Mouse (Mus musculus): ENCODE measurements around the gene Slc28a1.
"Not testable (repeated sequence)": the region's sequence is repeated elsewhere in the genome, so short reads cannot be mapped to it uniquely, and the experiment has no call there.

The Slc28a1 gene

DNA sequence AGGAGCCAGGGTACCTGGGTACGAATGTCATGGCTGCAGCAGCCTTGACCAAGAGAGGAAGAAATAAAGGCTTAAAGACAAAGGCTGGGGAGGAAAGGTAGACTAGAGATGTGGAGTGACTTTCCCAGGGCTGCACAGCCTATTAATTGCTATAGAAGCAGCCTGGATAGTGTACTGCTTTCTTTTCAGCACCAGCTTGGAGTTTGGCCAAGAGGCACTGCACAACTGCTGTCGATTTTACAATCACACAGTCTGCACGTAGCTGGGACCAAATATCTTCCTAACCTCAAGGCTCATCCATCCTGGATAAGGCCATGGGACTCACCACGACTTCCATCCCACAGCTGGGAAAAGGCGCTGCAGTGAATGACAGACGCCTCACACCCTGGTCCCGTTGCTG is 54.8 kb downstream of the Slc28a1 start:
- no peak for DNase-seq (ENCODE audit: low spot score)

DNA sequence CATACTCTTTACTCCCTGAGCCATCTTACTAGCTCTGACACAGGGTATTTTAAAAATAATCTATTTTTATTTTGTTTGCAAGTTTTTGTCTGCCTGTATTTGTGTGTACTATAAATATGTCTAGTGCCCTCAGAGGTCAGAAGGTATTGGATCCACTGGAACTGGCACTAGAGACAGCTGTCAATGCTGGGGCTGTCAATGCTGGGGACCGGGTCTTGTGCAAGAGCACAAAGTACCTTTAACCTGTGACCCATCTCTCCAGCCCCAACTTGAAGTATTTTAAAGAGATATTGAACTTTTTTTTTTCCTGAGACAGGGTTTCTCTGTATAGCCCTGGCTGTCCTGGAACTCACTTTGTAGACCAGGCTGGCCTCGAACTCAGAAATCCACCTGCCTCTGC is 59.3 kb downstream of the Slc28a1 start:
- no peak for DNase-seq (ENCODE audit: low spot score)

DNA sequence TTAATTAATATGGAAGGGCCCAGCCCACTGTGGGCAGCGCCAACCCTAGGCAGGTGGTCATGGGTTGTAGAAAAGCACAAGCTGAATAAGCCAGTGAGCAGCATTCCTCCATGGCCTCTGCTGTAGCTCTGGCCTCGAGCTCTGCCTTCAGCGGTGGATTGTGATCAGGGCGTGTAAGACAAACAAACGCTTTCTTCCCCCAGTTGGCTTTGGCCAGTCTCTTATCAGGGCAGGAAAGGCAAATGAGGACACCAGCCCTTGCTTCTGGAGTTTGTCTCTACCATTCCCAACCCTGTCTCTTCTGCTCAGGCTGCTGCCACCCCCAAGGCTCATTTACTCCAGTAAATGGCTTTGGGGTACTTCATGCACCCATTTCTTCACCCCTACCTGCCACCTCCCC is 60.1 kb downstream of the Slc28a1 start:
- no peak for DNase-seq (ENCODE audit: low spot score)

DNA sequence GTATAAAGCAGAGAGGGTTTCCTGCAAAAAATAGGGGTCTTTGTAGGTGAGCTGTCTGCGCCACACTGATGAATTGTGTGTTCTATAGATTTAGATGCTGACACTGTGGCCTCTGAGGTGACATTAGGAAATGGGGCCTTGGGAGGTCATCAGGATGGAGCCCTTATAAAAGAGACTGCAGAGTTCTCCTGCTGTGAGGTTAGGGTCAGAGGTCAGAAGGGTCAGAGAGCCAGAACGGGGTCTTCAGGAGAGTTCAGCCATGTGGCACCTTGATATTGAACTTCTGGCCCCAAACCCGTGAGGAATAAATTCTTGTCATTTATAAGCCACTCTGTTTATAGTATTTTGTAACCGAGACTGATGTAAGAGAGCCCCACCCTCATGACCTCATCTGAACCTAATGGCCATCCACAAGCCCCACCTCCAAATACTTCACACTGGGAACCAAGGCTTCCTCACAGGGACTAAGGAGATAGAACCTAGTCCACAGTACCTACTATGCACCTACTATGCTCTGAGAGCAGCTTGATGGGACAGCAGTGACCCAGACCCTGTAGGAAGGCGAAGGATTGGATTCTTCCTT is 61.7 kb downstream of the Slc28a1 start:
- no peak for DNase-seq (ENCODE audit: low spot score)

DNA sequence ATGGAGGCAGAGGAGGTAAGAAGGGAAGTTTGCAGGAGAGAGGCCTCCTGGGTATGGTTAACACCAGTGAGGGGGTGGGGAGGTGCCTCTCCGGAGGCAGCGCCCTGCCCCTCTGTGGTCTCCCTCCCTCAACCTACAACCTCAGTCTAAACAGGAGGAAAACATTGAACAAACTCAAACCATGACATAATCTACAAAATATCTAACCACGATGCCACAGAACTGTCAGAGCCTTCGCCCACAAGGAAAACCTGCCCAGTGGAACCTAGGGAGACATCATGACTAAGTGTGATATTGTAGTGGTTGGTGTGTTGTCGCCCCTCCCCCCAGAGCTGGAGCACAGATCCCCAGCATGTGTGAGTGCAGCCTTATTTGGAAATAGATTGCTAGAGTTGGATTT is 64.9 kb downstream of the Slc28a1 start:
- no peak for DNase-seq (ENCODE audit: low spot score)

DNA sequence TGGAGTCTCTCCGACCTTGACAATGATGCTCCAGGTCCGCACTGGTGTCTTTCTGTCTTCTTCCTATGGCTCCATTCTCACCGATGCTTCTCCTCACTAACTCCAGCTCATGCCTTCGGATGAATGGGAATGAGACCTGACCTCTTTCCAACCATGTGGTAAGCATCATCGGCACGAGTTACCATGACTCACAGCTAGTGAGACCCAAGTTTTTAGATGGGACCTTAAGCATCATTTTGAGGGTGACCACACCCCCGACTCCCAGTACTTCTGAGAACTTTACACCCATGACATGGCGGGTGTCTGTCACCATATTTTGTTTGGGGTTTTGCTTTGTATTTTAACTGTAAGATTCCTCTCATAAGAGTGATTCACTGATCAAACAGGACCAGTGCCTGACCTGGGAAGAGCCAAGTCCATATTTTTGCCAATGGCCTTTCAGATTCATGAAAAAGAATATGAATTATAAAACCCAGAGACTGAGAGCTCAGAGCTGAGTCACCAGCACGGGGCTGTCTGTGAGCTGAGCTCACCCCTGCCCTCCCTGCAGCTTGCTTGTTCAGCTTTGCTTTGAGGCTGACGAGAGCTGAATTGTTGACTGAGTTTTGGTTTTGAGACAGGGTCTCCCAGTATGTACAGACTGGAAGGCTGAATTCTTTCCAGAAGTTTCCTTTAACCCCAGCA is 68.0 kb downstream of the Slc28a1 start:
- DNase-seq (ENCODE audit: low spot score), result no peak

DNA sequence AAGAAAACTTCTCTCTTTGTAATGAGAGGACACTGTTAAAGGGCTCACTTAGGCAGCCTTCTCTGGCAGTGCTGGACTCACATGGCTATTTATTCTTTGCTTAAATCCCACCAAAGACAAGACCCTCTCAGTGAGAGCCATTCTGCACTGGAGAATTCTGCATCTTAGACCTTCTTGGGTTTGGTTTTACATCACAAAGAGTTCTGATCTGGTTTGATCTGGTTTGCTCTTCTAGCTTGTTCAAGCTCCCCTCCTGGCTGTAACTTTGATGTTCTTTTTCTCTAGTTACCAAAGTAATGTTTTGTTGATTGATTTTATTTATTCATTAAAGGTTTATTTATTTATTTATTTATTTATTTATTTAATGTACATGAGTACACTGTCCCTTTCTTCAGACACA is 68.6 kb downstream of the Slc28a1 start:
- DNase-seq (ENCODE audit: low spot score), result no peak

DNA sequence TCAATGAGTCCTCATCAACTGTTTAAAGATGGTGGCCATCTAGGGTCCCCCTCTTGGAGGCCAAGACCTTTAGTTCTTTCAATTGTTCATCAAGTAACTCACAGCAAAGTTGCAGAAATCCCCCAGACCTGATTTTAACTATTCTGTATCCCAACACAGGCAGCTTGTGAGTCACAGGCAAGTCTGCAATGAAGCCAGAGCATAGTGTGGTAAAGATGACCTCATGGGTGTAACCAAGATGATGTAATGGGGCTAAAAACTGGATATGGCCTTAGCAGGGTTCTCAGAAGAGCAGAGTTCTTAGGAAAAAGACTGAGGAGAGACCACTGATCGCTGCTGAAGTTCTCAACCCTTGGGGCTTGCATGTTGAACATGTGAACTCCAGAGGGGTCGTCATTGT is 69.5 kb downstream of the Slc28a1 start:
- DNase-seq (ENCODE audit: low spot score), result peak; percentile 25

DNA sequence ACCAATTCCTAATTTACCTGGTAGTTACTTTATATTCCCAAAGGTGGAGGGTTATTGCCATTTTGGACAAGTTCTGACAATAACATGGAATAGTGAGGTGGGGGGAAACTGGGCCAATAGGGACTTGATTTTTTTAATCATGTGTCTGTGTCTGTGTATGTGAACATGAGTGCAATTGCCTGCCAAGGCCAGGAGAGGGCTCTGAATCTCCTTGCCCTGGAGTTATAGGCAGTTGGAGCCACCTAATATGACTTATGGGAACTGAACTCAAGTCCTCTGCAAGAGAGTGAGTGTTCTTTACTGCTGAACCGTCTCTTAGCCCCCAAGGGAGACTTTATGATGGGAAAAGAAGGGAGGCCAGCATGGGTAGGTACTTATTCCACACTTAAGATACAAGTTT is 70.1 kb downstream of the Slc28a1 start:
- DNase-seq (ENCODE audit: low spot score), result no peak

DNA sequence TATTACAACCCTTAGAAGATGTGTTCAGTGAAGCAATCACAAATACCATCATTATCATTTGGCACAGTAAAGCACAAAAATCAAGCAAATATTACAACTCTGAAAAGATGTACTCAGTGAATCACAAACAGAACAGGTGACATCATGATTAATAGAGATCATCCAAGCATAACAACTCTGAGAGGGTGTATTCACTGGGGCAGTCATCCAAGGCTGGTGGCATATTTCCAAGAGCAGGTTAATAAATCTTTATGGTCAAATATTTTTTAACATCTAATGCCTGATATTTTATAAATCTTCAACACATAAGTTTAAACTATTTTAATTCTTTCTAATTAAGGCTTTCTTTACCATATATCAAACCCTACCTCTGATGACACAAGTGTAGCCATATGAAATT is 71.4 kb downstream of the Slc28a1 start:
- DNase-seq (ENCODE audit: low spot score), result not testable (repeated sequence)

DNA sequence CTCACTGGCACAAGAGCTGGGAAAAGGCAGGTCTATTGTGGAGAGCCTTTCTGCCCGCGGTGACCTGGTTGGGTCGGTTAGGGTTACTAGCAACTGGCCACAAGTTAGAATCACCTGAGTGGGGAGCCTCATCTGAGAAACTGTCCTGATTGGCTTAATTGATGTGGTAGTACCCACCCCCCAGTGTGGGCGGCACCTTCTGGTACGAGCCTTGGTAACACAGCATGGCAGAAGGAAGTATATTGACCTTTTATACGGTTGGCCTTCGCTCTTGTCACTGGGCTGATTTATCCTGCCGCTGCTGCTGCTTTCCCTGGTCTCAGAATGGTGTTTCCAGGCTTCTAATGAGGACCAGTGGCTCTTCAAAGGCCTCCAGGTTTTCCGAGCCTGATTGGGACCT is 74.6 kb downstream of the Slc28a1 start:
- DNase-seq (ENCODE audit: low spot score), result no peak

DNA sequence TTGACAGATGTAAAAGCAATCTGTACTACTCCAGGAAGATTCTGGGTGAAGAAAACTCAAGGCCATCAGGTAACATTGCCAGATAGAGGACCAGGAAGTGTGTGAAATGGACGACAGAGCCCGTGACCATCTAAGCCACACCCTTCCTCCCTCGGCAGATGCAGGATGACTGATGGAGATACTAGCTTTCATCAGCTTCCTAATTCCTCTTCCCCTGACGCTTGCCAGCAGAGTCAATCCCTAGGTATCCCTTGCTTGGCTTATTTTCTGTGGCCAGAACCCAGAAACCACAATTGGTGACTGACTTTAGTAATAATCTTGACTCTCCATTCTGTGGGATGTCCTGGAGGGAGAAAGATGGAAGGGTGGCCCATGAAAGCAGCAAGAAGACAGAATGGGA is 80.9 kb downstream of the Slc28a1 start:
- DNase-seq (ENCODE audit: low spot score), result no peak

DNA sequence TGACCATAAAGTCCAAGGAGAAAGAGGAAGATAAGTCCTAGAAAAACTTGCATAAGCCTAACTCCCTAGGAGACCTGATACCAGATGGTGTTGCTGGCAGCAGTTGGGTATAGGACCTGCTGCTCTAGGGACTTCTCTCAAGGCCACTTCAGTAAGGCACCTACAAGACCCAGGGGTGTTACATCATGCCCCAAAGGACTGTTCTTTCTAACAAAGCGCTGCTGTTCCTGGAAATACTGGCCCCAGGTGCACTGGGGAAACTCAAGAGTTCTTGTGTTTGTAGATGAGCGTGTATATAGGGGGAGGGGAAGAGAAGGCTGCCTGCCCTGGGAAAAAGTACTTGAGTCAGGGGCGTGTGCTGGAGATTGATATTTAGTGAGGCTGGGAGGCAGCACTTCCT is 82.2 kb downstream of the Slc28a1 start:
- no peak for DNase-seq (ENCODE audit: low spot score)

DNA sequence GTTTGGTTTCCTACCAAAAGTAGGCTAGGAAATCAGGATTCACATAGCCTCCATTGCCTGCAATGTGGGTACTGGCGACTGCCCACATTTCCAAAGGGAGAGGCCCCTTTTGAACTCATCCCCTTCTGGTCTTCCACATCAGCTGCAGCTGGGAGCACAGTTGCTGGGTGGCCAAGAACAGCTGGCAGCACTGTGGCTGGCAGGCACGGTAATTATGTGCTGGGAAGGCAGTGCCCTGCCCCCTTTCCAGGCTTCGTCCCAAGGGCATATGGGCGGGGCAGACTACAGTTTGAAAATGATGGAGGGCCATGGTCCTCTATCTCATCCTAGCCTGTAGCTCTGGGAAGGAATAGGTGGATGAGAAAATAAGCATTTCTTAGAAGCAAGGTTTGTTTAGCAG is 83.9 kb downstream of the Slc28a1 start:
- DNase-seq (ENCODE audit: low spot score), result peak; percentile 62

DNA sequence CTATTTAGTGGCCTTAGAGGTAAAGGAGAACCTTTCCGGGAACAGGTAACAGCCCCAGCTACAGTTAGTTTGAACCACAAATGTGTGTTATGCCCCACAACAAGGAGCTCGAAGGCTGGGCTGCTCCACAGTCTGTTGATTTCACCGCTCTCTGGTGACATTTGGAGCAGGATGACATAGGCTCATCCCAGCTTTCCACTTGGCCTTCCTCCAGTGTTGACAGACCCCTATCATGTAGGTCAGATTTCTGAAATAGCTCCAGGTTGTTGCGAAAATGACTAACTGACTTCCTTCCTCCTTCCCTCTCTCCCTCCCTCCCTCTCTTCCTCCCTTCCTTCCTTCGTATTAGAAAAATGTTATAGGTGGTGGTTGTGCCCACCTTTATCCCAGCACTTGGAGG is 84.5 kb downstream of the Slc28a1 start:
- no peak for DNase-seq (ENCODE audit: low spot score)

DNA sequence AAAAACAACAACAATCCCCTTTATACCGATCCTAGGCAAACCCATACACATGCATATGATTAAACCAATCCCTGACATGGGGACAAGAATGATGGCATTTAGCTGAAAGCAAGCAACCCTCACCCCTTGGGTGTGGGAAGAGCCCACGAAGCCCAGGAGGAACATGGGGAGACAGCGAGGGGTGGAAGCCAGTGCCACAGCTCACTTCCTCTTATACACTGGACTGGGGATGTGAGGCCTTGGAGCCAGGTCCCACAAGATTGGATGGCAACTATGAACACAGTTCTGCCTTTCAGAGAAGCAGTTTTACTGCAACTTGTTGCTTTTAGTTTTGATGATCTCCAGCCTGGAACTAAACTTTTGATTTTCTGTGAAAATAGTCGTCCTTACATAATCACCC is 85.2 kb downstream of the Slc28a1 start:
- no peak for DNase-seq (ENCODE audit: low spot score)

DNA sequence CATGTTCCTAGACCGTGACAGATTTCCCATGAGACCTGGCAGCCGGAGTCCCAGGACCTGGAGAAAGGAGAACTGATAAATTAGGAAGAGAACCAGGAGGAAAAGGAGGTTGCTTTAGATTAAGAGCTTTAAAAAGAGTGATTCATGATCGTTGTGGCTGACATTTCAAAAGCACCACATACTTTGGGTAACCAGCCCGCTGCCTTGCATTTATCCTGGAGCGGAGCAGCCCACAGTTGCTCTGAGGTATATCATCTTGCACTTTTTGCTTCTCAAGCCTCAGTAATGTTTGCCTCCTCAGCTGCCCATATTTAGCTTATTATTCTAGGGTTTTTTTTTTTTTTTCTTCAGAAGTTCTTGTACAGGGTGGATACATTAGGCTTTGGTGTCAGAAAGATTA is 87.8 kb downstream of the Slc28a1 start:
- no peak for DNase-seq (ENCODE audit: low spot score)

DNA sequence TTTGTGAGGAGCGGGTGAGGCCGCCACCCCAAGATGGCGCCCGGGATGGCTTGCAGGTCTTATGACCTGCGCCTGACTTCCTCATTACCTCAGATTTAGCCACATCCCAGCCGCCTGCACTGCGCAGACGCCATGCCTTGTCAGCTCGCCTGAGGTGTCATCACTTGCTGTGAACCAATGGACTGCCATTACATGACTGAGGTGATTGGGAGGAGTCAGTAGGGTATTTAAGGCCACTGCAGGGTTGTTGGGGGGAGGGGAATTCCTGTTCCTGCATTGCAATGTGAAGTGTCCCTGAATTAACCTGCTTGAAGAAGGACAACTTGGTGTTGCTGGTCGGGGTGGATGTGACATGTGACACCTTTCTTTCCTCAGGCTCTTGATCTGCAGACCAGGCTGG is 89.0 kb downstream of the Slc28a1 start:
- not testable (repeated sequence) for DNase-seq (ENCODE audit: low spot score)

DNA sequence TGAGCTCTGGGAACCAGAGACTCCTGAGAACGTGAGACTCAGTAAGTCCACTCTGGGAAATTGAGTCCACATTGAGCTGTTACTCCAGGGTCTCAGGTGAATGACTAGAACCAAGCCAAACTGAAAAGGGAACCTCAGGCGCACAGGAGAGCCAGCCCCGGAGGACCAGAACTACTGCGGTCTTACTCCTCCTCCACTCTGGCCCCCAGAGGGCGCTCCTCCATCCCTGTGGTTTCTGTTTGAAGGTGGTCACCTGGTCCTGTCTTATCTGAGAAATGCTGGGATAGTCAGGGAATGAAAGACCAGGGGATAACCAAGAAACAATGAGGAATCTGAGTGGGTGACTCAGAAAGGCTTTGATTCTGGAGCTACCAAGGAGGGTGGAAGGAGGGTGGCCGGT is 94.3 kb downstream of the Slc28a1 start:
- peak; percentile 18 for DNase-seq (ENCODE audit: low spot score)

DNA sequence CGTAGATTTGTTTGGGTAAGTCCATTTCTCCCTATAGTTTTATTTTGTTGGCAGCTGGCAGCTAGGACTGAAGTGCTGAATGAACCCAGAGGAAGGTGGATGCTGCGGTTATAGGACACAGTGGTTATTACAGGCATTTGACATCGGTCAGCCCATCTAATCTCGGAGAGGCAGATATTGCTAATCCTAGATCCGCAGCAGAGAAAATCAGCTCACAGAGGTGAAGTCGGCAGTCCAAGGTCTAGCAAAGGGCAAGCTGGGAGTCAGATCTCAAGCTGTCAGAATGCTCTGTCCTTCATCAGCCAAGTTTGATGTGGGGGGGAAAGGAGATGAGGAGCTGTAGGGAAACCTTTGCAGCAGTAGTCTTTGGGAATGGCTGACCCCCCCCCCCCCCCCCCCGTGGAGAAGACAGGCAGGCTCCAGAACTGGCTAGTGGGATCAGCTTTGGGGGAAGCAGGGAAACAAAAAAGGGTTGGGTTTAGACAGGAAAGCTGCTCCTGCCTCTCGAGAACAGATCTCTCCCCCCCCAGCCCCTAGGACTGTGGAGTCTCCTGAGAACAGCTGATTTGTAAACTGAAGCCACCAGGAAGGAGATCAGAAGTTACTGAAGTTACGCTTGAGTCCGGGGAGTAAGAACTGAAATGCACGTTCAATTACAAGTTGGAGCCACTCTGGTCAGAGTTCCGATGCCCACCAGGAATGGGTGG is 95.5 kb downstream of the Slc28a1 start:
- DNase-seq (ENCODE audit: low spot score), result no peak

DNA sequence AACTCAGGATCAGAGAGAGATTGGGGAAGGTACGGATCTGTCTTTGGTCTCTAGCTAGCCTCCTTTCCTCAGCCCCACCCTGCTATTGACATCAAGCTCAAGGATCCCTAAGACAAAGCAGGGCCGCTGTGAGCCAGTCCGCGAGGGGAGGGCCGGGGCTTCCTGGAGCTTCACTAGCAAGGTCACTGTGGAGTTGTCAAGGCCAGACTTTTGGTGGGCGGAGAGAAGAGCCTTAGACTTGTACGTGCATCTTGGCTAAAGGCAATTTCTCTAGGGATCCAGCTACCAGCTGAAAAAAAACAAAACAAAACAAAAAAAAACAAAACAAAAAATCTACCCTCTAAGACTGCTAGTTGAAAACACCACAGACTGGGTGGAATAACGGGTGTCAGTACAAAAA is 97.2 kb downstream of the Slc28a1 start:
- no peak for DNase-seq (ENCODE audit: low spot score)

DNA sequence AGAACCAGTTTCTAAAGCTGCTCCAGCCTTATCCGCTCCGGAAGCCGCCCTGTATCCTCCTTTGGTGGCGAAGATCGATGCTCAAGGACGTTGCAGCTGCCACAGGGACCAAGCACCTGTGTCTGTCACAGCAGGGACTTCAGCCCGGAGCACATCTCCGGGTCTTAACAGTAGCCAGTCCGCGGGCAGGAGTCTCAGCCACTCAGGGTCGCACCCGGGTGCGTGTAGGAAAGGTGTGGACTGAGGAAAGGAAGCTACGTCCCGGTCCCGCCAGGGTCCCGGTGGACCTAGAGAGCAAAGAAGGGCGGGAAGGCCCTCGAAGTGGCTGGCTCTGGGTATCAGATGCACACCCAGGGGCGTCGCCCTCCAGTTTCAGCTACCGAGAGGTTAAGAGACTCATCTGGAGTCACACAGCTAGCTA is 97.7 kb downstream of the Slc28a1 start:
- no peak for DNase-seq (ENCODE audit: low spot score)

DNA sequence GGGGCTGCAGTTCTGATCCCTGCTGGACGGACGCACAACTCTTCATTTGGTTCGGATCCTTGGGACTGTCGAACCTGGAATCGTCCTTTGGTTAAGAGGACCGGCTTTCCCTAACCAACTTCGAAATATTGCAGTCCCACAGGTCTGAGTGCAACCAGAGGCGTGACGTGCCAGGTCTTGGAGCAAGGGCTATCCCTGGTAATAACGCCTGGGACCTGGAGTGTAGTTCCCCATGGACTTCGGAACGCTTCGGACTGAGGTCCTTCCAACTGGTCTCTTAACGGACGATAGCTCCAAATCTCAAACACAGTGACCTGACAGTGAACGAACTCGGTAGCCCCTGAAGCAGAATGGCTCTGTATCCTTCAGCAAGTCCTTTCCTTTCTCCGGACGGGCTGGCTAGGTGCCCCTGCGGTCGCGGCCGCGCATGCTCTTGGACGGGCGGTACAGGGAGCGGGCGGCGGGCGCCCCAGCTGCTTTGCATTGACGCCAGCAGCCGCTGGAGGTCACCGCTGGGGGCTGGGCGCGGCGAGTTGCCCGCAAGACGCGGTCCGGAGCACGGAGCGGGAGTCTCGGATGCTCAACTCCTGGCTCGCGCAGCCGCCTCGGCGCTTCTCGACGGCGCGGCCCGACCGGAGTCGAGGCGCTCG is 98.2 kb downstream of the Slc28a1 start:
- no peak for DNase-seq (ENCODE audit: low spot score)

All from MN1 (cell line).